Mouse (Mus musculus): ENCODE measurements around the gene Tmem256. TPM values are rescaled to one million over a fixed set of nuclear protein-coding genes. Genes with fewer than 3 reads are reported as not detected.
A peak's percentile ranks its signal among the peaks of the same experiment; 100 is the strongest.
"Not testable (repeated sequence)": the region's sequence is repeated elsewhere in the genome, so short reads cannot be mapped to it uniquely, and the experiment has no call there.

Tmem256 gene
- polyA plus RNA-seq, 1 experiment from 2014 or later, result 377 TPM

DNA sequence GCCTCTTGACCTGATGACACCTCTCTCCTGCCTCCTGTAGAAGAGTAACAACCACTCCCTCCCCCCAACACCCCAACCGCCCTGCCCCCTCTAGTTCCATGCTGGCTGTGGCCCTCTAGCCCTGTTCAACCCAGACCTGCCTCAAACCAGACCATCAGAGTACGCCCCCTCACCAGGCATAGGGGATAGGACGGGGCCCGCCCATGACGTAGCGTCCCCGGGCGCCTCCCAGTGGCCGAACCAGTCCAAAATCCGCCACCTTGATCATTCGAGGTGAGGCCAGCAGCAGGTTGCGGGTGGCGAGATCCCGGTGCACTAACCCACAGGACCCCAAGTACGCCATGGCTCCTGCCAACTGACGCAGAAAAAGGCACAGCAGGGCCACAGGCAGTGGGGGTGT, 17.0 kb downstream of the Tmem256 start:
- WGBS, result 24% methylated on average over 16 of the region's 16 CpGs
- peaks cover 8% of the 10 kb centered on the region; the same call in 1 of the 2 replicates for H3K36me3 ChIP-seq (ENCODE audit: control insufficient read depth, insufficient read depth, low read length)
- no peak overlapping the region for H3K4me3 ChIP-seq (ENCODE audit: low read depth, low read length)
- no peak overlapping the region for H3K4me2 ChIP-seq (ENCODE audit: low read depth, low read length)
- no peak overlapping the region for H3K9ac ChIP-seq (replicated peaks; ENCODE audit: low read depth, low read length)
- no peaks in the 10 kb centered on the region for H3K9me3 ChIP-seq (ENCODE audit: control insufficient read depth, low read length)
- peak; percentile 66; the same call in 1 of the 2 replicates for ATAC-seq (ENCODE audit: low read depth)
- H3K27ac ChIP-seq (ENCODE audit: low read depth, low read length), result no peak overlapping the region
- 0 out of 2 replicates have a peak, but pooled peaks cover 2% of the 10 kb centered on the region for H3K4me1 ChIP-seq (ENCODE audit: control insufficient read depth, insufficient read depth, low read length)
- H3K27me3 ChIP-seq (ENCODE audit: control insufficient read depth, insufficient read depth, low read length), result peaks cover 10% of the 10 kb centered on the region; the same call in 1 of the 2 replicates

DNA sequence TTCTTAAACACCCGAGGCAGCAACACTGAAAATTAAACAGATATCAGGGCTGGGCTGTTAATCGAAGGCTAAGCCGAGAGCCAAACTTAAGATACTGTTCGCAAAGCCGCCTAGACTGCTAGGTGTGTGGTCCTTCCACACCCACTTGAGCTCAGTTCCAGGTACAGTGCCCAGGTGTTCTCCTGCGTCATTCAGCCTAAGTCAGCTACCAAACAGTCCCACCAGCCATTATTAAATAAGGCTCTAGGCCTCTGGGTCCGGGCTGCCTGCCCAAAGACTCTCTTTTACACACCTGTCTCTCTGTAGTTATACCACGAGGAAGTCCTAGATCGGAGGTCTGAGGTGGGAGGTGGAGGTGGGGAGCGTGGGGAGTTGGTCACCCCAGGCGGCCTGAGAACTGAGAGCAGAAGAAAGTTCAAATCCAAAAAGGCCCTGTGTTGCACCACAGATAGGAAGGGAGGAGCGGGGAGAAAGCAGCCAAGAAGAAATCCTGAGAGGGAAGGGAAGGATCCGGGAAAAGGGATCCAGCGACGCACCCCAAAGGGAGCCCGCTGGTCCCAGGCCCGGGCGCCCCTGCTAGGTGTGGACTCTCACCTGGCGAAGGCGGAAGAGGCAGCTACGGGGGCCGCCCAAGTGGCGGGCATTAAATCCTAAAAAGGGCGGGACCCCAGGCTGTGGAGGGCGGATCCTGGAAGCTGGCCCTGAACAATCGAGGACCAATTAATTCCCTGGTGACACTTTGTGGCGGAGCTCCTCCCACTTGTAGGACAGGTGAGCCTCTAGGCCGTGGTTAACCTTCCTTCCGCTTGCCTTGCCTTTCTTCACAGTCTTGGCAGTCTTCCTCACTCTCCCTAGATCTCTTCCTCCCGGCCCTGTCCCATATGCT, 20.0 kb downstream of the Tmem256 start, which contains the start of gene Tnk1:
TSS of gene Tnk1 (minus strand) at position 618 of the 886 bp plus-strand sequence.
- no peak within 1 kb of the TSS for H3K9ac ChIP-seq (replicated peaks; ENCODE audit: low read depth, low read length)
- no peak within 1 kb of the TSS for H3K4me2 ChIP-seq (ENCODE audit: low read depth, low read length)
- H3K36me3 ChIP-seq (ENCODE audit: control insufficient read depth, insufficient read depth, low read length), result no peaks in the 10 kb centered on the region
- H3K27me3 ChIP-seq (ENCODE audit: control insufficient read depth, insufficient read depth, low read length), result peaks cover 10% of the 10 kb centered on the region; the same call in 1 of the 2 replicates
- no peaks in the 10 kb centered on the region for H3K4me1 ChIP-seq (ENCODE audit: control insufficient read depth, insufficient read depth, low read length)
- H3K27ac ChIP-seq (ENCODE audit: low read depth, low read length), result no peak within 1 kb of the TSS
- H3K9me3 ChIP-seq (ENCODE audit: control insufficient read depth, low read length), result no peaks in the 10 kb centered on the region
- no peak for ATAC-seq (ENCODE audit: low read depth)
- no peak within 1 kb of the TSS for H3K4me3 ChIP-seq (ENCODE audit: low read depth, low read length)
- 19% methylated on average over 30 of the region's 30 CpGs for WGBS

DNA sequence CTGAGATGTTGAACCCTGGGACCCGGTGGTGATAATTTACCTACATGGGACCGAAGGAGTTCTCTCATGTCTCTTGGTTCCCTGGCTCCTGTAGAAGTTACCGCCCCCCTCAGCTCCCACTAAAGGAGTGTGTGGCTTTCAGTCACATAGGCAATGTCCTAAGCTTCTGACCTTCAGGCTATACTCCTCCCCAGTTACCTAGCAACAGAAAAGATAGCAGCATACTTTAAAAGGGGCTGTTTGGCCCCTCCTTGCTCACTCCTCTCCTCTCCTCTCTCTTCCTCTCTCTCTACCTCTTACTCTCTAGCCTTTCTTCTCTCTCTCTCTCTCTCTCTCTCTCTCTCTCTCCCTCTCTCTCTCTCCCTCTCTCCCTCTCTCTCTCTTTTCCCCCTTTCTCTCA, 25.4 kb downstream of the Tmem256 start:
- H3K9ac ChIP-seq (replicated peaks; ENCODE audit: low read depth, low read length); H3K9me3 ChIP-seq (ENCODE audit: control insufficient read depth, low read length); ATAC-seq (ENCODE audit: low read depth); H3K4me2 ChIP-seq (ENCODE audit: low read depth, low read length); H3K27ac ChIP-seq (ENCODE audit: low read depth, low read length); H3K4me1 ChIP-seq (ENCODE audit: control insufficient read depth, insufficient read depth, low read length); H3K27me3 ChIP-seq (ENCODE audit: control insufficient read depth, insufficient read depth, low read length); H3K36me3 ChIP-seq (ENCODE audit: control insufficient read depth, insufficient read depth, low read length); H3K4me3 ChIP-seq (ENCODE audit: low read depth, low read length): not testable (repeated sequence)
- 68% methylated on average over 3 of the region's 3 CpGs for WGBS

DNA sequence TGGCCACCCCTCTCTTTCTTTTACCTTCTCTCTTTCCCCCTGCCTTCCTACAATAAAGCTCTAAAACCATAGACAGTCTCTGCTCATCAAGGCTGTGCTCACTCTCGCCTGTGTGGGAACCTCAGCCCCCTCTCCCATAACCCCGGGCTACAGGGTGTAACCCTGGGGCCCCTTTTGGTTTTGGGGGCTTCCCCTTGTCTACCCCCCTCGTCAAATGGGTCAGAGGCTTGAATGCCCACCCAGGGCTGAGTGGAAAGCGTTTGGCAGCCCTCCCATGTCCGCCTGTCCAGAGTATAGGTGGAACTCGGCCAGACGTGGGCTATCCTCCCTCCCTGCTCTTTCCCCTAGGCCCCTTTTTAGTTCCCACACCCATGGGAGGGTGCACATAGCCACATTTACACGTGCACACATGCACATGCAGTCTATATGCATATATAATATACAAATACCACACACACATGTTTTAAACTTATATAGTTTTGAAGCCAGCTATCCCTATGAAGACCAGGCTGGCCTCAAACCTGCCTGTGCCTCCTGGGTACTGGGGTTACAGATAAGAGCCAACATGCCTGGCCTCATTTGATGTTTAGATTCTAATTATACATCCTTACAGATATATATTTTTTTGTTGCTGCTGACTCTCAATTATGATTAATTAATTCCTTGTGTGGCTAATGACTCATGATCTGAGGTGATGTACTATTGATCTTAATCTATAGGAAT, 26.0 kb downstream of the Tmem256 start:
- Histone ChIP-seq H3K4me2 (ENCODE audit: low read depth, low read length) (no peak overlapping the region), H3K9ac (replicated peaks; ENCODE audit: low read depth, low read length) (no peak overlapping the region), H3K27me3 (ENCODE audit: control insufficient read depth, insufficient read depth, low read length) (0 out of 2 replicates have a peak, but pooled peaks cover under 1% of the 10 kb centered on the region), H3K36me3 (ENCODE audit: control insufficient read depth, insufficient read depth, low read length) (no peaks in the 10 kb centered on the region), H3K9me3 (ENCODE audit: control insufficient read depth, low read length) (no peaks in the 10 kb centered on the region), H3K27ac (ENCODE audit: low read depth, low read length) (no peak overlapping the region), H3K4me3 (ENCODE audit: low read depth, low read length) (no peak overlapping the region), H3K4me1 (ENCODE audit: control insufficient read depth, insufficient read depth, low read length) (no peaks in the 10 kb centered on the region)
- WGBS, result 46% methylated on average over 8 of the region's 8 CpGs
- ATAC-seq (ENCODE audit: low read depth), result no peak

DNA sequence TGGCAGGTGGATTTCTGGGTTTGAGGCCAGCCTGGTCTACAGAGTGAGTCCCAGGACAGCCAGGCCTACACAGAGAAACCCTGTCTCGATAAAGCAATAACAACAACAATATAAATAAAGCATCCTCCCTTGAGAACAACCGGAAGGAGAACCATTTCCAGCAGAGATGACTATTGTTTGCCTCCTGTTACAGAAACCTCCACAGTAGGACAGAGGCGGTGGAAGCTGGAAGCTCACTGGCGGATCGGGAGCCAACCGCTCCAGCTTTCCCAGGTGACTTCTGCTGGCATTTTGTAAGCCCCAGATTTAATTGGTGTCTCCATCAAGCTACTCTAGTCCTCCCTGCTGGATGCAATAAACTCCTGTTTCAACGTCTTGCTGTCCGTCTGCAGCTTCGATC, 27.2 kb downstream of the Tmem256 start:
- Histone ChIP-seq H3K9ac (replicated peaks; ENCODE audit: low read depth, low read length) (no peak overlapping the region), H3K27me3 (ENCODE audit: control insufficient read depth, insufficient read depth, low read length) (no peaks in the 10 kb centered on the region), H3K4me3 (ENCODE audit: low read depth, low read length) (no peak overlapping the region), H3K27ac (ENCODE audit: low read depth, low read length) (no peak overlapping the region), H3K4me1 (ENCODE audit: control insufficient read depth, insufficient read depth, low read length) (no peaks in the 10 kb centered on the region), H3K4me2 (ENCODE audit: low read depth, low read length) (no peak overlapping the region), H3K36me3 (ENCODE audit: control insufficient read depth, insufficient read depth, low read length) (no peaks in the 10 kb centered on the region), H3K9me3 (ENCODE audit: control insufficient read depth, low read length) (no peaks in the 10 kb centered on the region)
- ATAC-seq (ENCODE audit: low read depth), result no peak
- 78% methylated on average over 9 of the region's 9 CpGs for WGBS

DNA sequence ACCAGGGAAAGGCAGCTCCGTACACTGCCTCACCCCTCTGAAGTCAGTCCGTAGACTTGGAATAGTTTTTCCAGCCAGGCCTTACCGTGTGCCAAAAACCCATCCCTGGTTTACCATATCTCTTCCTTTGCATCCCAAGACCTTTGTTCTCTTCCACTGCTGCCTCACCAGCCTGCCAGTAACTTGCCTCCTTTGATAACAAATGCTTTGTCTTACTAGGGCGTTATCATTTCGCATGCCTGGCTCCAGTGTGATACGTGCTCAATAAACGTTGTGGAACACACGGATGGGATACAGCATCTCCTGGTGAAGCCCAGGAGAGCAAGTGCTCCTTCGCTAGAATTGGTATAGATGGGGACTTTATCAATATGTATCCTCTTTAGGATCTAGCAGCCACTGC, 29.0 kb downstream of the Tmem256 start:
- no peaks in the 10 kb centered on the region for H3K4me1 ChIP-seq (ENCODE audit: control insufficient read depth, insufficient read depth, low read length)
- no peak overlapping the region for H3K4me2 ChIP-seq (ENCODE audit: low read depth, low read length)
- WGBS, result 68% methylated on average over 9 of the region's 9 CpGs
- H3K27me3 ChIP-seq (ENCODE audit: control insufficient read depth, insufficient read depth, low read length), result no peaks in the 10 kb centered on the region
- H3K9me3 ChIP-seq (ENCODE audit: control insufficient read depth, low read length), result no peaks in the 10 kb centered on the region
- no peaks in the 10 kb centered on the region for H3K36me3 ChIP-seq (ENCODE audit: control insufficient read depth, insufficient read depth, low read length)
- ATAC-seq (ENCODE audit: low read depth), result no peak
- no peak overlapping the region for H3K9ac ChIP-seq (replicated peaks; ENCODE audit: low read depth, low read length)
- no peak overlapping the region for H3K4me3 ChIP-seq (ENCODE audit: low read depth, low read length)
- H3K27ac ChIP-seq (ENCODE audit: low read depth, low read length), result no peak overlapping the region

DNA sequence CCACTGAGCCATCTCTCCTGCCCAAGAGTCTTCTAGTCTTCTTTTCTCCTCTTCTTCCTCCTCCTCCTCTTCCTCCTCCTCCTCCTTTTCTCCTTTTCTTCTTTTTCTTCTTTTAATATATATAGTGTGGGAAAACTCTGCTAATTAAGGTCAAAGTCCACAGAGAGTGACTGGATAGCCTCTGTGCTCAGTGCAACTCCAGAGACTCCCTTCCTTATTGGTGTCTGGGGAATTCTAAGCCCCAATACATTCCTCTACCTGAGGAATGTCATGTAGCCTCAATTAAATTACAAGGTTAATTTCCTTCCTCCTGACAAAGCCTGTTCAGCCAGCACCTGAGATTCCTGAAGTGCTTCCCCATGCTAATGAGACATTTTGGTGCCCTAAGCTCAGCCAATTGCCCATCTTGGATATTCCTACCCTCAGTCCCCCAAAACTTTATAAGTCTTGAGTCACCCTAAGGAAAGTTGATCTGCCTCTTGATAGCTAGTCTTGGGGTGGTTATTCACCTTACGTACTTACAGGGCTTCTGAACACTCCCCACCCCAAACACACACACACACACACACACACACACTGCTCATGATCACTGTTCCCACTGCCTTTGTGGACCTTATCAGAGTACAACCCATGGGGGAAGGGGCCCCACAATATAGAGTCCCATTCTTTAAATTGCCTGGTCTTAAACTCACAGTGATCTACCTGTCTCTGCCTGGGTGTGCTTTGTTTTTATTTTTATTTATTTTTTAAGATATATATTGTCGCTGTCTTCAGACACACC, 32.2 kb downstream of the Tmem256 start:
- Histone ChIP-seq H3K4me2 (ENCODE audit: low read depth, low read length) (no peak overlapping the region), H3K4me3 (ENCODE audit: low read depth, low read length) (no peak overlapping the region), H3K4me1 (ENCODE audit: control insufficient read depth, insufficient read depth, low read length) (no peaks in the 10 kb centered on the region), H3K9me3 (ENCODE audit: control insufficient read depth, low read length) (no peaks in the 10 kb centered on the region), H3K9ac (replicated peaks; ENCODE audit: low read depth, low read length) (no peak overlapping the region), H3K27me3 (ENCODE audit: control insufficient read depth, insufficient read depth, low read length) (no peaks in the 10 kb centered on the region), H3K27ac (ENCODE audit: low read depth, low read length) (no peak overlapping the region), H3K36me3 (ENCODE audit: control insufficient read depth, insufficient read depth, low read length) (no peaks in the 10 kb centered on the region)
- ATAC-seq (ENCODE audit: low read depth), result no peak
- WGBS, result 88% methylated on average over 2 of the region's 2 CpGs

DNA sequence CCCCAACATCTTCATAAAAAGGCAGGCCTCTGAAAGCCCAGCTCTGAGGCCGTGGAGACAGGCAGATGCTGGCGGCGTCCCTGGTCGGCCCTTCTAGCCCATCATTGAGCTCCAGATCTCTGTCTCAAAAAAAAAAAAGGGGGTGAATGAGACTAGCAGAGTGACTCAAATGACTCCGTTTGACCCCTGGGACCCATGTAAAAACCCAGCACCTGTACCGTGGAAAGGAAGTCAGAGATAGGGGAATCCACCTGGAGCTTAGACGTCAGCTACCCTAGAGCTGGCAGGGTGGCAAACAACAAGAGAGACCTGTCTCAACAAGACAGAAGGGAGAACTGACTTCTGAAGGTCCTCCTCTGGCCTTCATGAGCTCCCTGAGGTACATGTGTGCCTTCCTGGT, 33.5 kb downstream of the Tmem256 start:
- Histone ChIP-seq H3K36me3 (ENCODE audit: control insufficient read depth, insufficient read depth, low read length) (no peaks in the 10 kb centered on the region), H3K9me3 (ENCODE audit: control insufficient read depth, low read length) (no peaks in the 10 kb centered on the region), H3K4me3 (ENCODE audit: low read depth, low read length) (no peak overlapping the region), H3K9ac (replicated peaks; ENCODE audit: low read depth, low read length) (no peak overlapping the region), H3K27ac (ENCODE audit: low read depth, low read length) (no peak overlapping the region), H3K27me3 (ENCODE audit: control insufficient read depth, insufficient read depth, low read length) (no peaks in the 10 kb centered on the region), H3K4me2 (ENCODE audit: low read depth, low read length) (no peak overlapping the region), H3K4me1 (ENCODE audit: control insufficient read depth, insufficient read depth, low read length) (no peaks in the 10 kb centered on the region)
- ATAC-seq (ENCODE audit: low read depth), result no peak
- WGBS, result 90% methylated on average over 7 of the region's 7 CpGs

All from neural tube, embryonic 14.5 days (tissue).